Mouse (Mus musculus) CD4-positive, CD25-positive, alpha-beta regulatory T cell, adult 2 months (primary cell): ENCODE data around the gene Tgm3.

ENCODE experiments used
- DNase-seq: peaks from one replicate; pipeline ENCODE4 v3.0.0-alpha.2; 2012; ENCODE audit warnings: low read depth, low spot score

The Tgm3 gene

DNA sequence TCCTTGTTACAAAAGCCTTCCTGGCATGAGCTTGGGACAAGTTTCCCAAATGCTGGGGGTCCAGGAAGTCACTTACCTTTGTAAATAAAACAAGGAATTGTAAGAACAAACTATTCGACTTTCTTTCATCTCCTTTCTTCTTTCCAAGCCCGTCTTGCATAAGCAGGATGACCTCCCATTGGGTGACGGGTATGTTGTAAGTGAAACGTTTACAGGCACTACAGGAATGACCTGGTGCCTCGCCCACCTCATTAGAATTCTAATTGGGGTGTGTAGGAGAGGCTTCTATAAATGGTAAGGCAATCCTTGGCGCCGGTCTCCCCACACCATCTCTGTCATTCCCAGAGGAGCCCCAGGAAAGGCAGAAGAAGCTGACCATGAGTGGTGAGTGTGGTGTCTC lies at the start of gene Tgm3:
TSS of gene Tgm3 (plus strand) at position 324 of the 400 bp plus-strand sequence.
- no peak for DNase-seq

DNA sequence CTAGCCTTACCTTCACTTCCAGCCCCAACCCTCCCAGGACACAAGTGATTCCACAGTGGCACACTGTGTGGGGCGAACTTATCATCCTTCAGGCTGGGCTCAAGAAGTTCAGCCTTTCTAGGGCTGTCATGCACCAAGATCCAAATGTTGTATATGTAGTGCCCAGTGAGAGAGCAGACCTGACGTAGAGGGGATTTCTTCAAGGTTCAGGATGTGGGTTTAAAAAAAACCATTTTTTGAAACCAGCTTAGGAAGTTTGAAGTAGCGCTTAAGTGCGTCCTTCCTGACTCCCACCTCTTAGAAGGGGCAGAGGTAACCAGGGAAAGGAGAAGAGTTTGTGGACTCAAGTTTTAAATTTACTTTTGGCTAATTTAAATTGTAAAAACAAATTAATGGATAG lies 31.5 kb upstream of the Tgm3 start:
- no peak for DNase-seq

GRCm38 (mm10) chr2:129987527-129988045 lies 24.6 kb upstream of the Tgm3 start:
- no peak for DNase-seq

DNA sequence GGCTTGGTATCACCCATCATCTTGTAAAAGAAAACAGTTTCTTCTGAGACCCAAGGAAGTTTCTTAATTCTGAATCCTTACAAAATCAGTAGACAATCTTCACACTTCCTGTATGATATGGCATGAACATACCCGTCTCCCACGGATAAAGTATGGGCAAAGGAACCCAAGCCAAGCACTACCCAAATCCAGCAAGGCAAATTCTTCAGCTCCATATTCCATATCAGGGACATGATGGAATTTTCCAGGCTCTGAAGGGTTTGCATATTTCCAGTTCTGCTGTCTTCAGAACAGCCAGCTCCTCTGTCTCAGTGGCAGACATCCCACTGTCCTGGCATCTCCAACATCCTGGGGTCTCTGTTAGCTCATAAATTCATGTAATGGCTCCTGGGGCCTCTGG lies 22.5 kb upstream of the Tgm3 start:
- DNase-seq: no peak

DNA sequence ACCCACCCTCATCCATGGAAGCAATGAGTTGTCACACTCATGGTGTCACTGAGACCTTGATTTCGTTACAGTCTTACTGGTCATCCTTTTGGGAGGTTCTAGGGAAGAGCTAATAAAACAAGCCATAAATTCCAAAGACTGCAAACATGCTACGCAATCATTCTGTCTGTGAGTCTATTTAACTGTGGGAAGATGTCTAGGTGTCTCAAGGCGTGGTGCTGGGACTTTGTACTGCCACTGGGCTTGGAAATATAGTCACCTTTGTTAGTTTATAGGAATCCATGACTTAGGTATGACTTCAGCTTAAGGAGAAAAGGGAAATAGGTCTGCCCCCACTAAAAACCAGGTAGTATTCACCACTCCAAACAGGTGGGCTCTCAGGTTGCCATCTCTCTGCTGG lies 17.7 kb upstream of the Tgm3 start:
- DNase-seq: no peak

DNA sequence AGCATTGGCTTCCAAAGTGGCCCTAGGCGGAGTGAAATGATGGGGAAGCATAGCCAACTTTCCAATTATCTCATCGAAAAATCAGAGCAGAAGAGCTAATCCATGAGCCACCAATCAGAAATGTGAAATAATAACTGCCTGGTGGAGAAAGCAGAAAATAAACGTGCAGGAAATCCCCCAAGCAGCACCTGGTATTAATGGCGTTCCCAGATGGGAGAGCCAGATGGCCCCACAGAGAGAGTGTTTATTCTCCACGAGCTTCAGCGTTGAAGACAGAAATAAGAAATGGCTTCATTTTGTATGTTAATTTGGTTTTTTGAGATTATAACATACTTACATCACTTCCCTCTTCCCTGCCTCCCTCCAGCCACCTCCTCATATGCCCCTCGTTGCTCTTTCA lies 13.7 kb upstream of the Tgm3 start:
- no peak for DNase-seq

DNA sequence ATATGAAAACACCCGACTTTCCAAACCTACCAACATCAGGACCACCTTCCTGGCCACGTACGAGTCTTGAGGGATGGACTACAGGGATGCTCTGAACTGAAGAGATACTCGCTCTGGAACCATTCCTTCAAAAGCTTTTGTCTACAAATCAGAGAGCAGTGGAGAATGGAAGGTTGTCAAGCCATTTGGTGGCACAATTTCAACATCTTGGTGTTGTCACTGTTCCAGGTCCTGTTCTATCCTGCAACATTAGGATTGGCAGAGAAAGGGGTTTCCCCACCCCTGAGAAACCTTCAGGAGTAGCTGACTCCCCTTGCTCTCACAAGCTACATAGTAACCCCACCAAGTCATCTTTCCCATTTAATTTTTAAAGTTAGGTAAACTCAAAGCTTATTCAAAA lies 12.9 kb upstream of the Tgm3 start:
- DNase-seq: no peak

- no peak for DNase-seq
Measured at GRCm38 (mm10) chr2:130000601-130001000, 11.5 kb upstream of the Tgm3 start.

DNA sequence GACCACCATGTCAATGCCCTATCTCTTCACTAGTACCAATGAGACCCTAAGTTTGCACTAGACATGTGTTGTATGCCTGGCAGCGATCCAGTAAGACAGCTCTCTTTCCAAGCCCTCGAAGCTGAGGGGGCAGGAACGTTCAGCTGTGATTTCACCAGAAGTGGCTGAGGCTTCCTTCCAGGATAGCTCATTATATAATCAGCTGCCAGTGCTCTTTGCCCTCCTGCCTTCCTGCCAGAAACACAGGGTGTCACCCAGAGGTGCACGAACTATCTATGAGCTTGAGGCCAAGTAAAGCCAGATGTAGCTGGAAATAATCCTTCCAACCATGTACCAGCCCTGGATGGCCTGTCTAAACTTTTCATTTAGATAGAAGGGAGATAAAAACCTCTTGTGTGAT lies 8.1 kb upstream of the Tgm3 start:
- DNase-seq: no peak

GRCm38 (mm10) chr2:130009371-130009770 lies 2.8 kb upstream of the Tgm3 start:
- no peak for DNase-seq

DNA sequence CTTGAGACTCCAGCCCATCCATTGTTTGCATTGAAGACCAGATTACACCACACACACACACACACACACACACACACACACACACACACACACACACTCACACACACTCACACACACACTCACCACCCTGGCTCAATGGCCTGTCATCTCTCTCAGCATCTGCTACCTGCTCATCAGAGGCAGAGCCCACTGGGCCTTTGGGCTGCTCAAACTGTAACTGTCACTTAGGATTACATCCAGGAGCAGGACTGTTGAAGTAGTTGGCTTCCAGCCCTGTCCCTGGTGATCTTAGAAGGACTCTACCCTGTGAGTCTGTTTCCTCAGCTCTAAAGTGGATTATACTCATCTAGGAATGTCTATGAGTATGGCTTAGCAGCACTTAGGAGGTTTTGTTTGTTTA lies 1.5 kb downstream of the Tgm3 start:
- DNase-seq: no peak

DNA sequence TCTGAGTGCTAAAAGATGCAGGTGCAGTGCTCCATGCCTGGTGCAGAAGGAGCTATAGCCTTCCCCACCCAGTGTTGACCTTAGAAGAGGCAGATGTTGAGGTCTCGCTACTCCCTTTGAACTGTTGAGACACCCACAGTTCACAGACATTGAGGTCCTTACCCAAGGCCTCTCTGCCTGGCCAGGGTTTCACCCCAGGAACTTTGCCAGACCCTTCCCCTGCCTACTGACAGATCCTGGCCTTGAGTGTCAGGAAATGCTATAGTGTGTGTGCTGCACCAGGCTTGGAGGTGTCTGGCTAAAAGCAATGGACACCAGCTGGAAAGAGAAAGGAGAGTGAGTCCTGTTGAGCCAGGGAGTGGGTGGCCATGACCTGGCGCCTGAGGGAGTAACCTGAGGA lies 3.0 kb downstream of the Tgm3 start:
- no peak for DNase-seq

DNA sequence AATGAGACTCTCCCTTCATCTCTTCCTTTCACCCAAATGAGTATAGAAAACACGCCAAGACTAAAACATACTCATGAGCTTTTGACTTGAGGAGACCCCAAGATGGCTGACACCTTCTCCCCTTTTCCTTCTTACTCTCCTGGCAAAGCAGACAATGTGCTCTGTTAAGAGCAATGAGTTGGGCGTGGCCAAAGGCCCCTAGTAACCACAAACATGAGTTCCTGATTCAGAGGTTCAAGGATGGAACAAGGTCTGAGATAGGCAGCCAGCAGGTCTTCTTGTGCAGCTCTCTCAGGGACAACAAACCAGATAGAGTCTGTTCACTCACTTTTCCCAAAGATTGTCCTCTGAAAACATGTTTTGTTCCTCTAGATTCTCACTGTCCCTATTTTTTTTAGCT lies 5.9 kb downstream of the Tgm3 start:
- DNase-seq: no peak

DNA sequence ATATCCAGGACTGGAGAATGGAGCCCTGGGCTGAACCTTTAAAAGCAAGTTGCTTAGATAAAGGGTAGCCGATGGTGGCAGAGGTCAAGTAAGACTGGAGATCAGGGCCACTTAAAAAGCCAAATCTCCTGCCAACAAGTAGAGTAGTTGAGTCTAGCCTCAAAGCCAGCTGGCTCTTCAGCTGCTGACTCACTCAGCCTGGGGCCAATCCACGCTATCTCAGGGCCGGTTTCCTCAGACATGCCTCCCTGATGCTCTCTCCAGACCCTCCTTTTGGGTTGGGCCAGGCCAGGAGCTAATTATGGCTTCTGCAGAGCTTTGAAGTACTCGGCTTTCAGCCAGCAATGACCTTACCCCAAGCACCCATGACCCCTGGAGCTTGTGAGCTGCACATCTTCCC lies 15.7 kb downstream of the Tgm3 start:
- DNase-seq: no peak

GRCm38 (mm10) chr2:130029826-130030225 lies 17.7 kb downstream of the Tgm3 start:
- peak; percentile 11 for DNase-seq

DNA sequence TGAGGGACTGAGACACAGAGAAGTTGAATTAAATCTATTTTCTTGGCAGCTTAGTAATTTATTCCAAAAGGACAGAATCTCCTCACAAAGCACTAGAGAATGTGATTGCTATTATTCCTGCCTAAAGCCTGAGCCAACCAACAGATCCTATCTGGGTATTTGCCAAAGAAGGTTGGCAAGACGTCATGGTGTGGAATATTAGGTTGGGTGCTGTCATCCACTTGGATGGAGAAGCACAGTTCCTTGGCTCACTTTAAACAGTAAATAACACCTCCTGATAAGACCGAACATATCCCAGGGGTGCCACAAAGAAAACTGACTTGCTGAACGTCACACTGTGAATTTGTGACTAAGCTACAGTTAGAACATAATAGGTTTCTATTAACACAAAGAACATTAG lies 20.5 kb downstream of the Tgm3 start:
- no peak for DNase-seq

DNA sequence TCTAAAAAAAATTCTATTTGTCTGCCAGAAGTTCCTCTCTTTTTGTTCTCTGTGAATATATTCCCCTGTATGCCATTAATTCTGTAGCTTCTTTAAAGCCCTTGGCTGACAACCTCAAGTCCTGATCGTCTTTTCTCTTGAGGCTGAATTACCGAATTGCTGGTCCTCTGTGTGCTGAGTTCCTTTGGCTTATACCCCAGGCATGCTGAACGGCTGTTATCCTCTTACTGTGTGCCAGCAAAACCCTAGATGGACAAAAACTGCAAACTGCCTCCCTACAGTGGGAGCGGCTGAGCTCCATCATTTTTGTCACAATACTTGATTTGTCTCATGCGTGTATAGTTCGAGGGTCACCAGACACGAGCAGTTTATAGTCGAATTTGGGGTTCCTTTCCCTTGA lies 24.7 kb downstream of the Tgm3 start:
- DNase-seq: no peak

- DNase-seq: no peak
Measured at GRCm38 (mm10) chr2:130038971-130039370, 26.8 kb downstream of the Tgm3 start.

DNA sequence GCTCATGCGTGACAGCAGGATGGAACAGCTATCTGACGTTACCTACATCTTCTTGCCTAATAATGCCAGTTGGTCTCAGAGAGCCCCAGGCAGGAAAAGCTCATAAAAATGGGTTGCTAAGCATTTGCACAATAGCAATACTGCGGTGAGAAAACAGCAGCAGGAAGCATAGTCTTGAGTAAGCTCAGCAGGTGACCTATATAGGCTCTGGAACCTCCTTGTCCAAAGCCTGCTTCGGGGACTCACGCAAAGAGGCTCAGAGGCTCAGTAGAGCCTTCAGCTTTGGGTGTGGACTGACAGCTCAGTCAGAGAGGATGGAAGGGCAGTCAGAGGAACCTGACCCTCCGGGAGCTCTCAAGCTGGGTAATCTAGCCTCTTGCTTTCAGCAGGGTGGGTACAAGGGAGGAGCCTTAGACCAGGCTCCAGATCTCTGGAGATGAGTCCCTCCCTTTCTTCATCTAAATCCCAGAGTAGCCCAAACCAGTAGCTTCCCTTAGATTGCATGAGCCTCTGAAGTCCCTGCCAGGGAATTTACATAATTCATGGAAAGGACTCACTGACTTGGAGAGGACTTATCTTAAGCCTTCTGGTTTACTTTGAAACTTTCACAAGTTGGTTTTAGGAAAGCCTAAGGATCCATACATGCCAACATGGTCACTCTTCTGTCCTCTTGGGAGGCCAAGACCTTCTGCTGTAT lies 28.2 kb downstream of the Tgm3 start:
- no peak for DNase-seq

- DNase-seq: no peak
Measured at GRCm38 (mm10) chr2:130043835-130044234, 31.7 kb downstream of the Tgm3 start.

- DNase-seq: no peak
Measured at GRCm38 (mm10) chr2:130047923-130048440, 35.8 kb downstream of the Tgm3 start.

DNA sequence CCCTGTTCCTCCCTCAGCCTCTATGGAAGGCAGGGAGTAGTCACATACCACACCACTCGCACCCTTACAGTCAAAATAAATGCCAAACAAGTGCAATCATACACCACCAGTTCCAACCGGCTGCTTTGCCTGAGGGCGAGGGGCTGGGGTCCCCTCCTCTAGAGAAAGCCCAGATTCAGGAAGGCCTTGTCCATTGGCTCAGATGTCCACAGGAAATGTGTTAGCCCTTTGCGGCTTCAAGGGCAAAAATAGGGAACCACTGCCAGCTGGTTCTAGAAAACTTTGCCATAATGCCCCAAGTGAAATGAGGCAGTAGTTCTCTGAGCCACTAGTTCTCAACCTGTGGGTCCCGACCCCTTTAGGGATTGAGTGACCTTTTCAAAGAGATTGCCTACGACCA lies 36.6 kb downstream of the Tgm3 start:
- no peak for DNase-seq

DNA sequence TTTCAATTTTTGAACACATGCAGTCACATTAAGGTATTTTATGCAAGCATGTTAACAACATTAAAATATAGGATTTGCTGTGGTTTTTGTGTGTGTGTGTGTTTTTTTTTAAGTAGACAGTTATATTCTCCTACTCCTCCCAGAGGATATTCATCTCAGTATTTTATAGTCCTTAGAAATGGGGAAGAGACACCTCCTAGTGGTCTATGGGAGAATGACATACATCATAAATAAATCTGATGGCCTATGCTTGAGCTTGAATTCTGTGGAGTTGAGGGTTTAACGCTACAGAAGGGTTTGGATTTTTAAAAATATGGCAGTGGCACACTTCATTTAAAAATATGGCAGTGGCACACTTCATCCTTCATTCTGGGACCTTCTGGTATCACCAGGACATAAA lies 46.0 kb downstream of the Tgm3 start:
- DNase-seq: peak; percentile 23

DNA sequence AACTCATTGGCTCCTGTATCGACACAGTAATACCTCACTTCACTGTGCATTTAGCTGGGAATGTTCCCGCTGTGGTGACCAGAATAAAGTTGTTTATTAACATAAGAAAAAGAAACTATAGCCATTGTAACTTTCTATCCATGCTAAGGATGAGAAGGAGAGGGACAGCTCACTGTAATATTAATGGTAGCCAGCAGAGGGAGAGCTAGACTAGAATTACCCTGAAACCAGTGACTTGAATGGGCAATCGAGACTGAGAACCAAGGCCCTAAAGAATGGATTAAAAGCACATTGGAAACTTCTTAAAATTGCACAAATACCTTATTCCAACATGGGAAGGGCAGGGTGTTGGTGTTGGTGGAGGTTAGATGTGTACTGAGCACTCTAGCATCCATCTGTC lies 56.1 kb downstream of the Tgm3 start:
- peak; percentile 35 for DNase-seq
